Mouse (Mus musculus): ENCODE data around the gene Cyp4v3. TPM values are rescaled to one million over a fixed set of nuclear protein-coding genes. Genes with fewer than 3 reads are reported as not detected.

Cyp4v3 gene
- polyA plus RNA-seq (2014; fragmentation: Nextera tagmentation; extraction: Ambion mirVana) = 0.83 and 1.2 TPM in 2 replicates

- H3K9ac ChIP-seq (ENCODE audit: low read depth, low read length) = peak within 1 kb of the TSS; percentile 61
- H3K27ac ChIP-seq (ENCODE audit: low read depth, low read length) = no peak within 1 kb of the TSS
- WGBS = under 1% methylated on average over 44 of the region's 44 CpGs
- H3K4me1 ChIP-seq (ENCODE audit: control insufficient read depth, insufficient read depth, low read length) = peaks cover 5% of the 10 kb centered on the region; the same call in 1 of the 2 replicates
- H3K9me3 ChIP-seq (ENCODE audit: control insufficient read depth, low read length) = no peaks in the 10 kb centered on the region
- H3K36me3 ChIP-seq (ENCODE audit: control insufficient read depth, insufficient read depth, low read length) = peaks cover 2% of the 10 kb centered on the region; the same call in 1 of the 2 replicates
- peak; percentile 82 for ATAC-seq (ENCODE audit: low FRiP score, low TSS enrichment)
- no peaks in the 10 kb centered on the region for H3K27me3 ChIP-seq (ENCODE audit: control insufficient read depth, insufficient read depth, low read length)
- H3K4me2 ChIP-seq (replicated peaks; ENCODE audit: low read depth, low read length) = peak within 1 kb of the TSS; percentile 98
- H3K4me3 ChIP-seq (ENCODE audit: low read length) = peak within 1 kb of the TSS; percentile 66
Observed at GRCm38 (mm10) chr8:45332685-45333409, at the start of gene Cyp4v3. Gene Cyp4v3 (minus strand): TSS chr8:45333216.

DNA sequence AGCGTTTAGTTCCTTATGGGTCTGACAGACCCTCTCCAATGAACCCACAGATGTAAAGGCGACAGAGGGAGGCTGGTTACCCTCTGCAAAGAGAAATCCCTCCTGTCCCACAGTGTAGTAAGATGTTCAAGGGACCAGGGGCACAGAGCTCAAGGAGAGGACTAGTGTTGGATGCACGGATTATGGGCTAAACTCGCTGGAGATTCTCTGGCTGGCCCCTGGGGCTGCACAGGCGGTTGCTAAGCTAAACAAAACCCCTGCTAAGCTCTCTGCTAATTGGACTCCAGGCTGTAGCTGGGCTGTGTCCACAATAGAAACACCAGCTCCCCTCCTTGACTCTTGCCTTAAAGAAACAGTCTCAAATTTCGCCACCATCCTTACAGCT is 48.9 kb upstream of the Cyp4v3 start, which contains the start of gene Fam149a:
Gene Fam149a, minus strand, starts transcription at position 329 of the 385 bp plus-strand sequence.
- WGBS = 3% methylated on average over 6 of the region's 6 CpGs

GRCm38 (mm10) chr8:45381075-45381962 is 48.3 kb upstream of the Cyp4v3 start:
- Histone ChIP-seq H3K4me3 (ENCODE audit: low read length) (peak overlapping the region; percentile 38), H3K9ac (ENCODE audit: low read depth, low read length) (peak overlapping the region; percentile 28; the same call in 1 of the 2 replicates), H3K27ac (ENCODE audit: low read depth, low read length) (no peak overlapping the region), H3K4me1 (ENCODE audit: control insufficient read depth, insufficient read depth, low read length) (peaks cover 9% of the 10 kb centered on the region), H3K27me3 (ENCODE audit: control insufficient read depth, insufficient read depth, low read length) (0 out of 2 replicates have a peak, but pooled peaks cover 6% of the 10 kb centered on the region), H3K36me3 (ENCODE audit: control insufficient read depth, insufficient read depth, low read length) (no peaks in the 10 kb centered on the region), H3K4me2 (replicated peaks; ENCODE audit: low read depth, low read length) (peak overlapping the region; percentile 83), H3K9me3 (ENCODE audit: control insufficient read depth, low read length) (no peaks in the 10 kb centered on the region)
- ATAC-seq (ENCODE audit: low FRiP score, low TSS enrichment) = peak; percentile 80
- 3% methylated on average over 38 of the region's 38 CpGs for WGBS

More for the DNA sequence above, 48.9 kb upstream of the Cyp4v3 start, which contains the start of gene Fam149a:
- H3K4me3 ChIP-seq (ENCODE audit: low read length) = peak within 1 kb of the TSS; percentile 38
- no peaks in the 10 kb centered on the region for H3K36me3 ChIP-seq (ENCODE audit: control insufficient read depth, insufficient read depth, low read length)
- peak within 1 kb of the TSS; percentile 83 for H3K4me2 ChIP-seq (replicated peaks; ENCODE audit: low read depth, low read length)
- no peak within 1 kb of the TSS for H3K27ac ChIP-seq (ENCODE audit: low read depth, low read length)
- H3K9ac ChIP-seq (ENCODE audit: low read depth, low read length) = peak within 1 kb of the TSS; percentile 28; the same call in 1 of the 2 replicates
- no peaks in the 10 kb centered on the region for H3K9me3 ChIP-seq (ENCODE audit: control insufficient read depth, low read length)
- ATAC-seq (ENCODE audit: low FRiP score, low TSS enrichment) = peak; percentile 70
- H3K27me3 ChIP-seq (ENCODE audit: control insufficient read depth, insufficient read depth, low read length) = 0 out of 2 replicates have a peak, but pooled peaks cover 6% of the 10 kb centered on the region
- peaks cover 9% of the 10 kb centered on the region for H3K4me1 ChIP-seq (ENCODE audit: control insufficient read depth, insufficient read depth, low read length)

- no peaks in the 10 kb centered on the region for H3K9me3 ChIP-seq (ENCODE audit: control insufficient read depth, low read length)
- no peak for ATAC-seq (ENCODE audit: low FRiP score, low TSS enrichment)
- no peak overlapping the region for H3K27ac ChIP-seq (ENCODE audit: low read depth, low read length)
- WGBS = 31% methylated on average over 4 of the region's 4 CpGs
- H3K4me3 ChIP-seq (ENCODE audit: low read length) = peak overlapping the region; percentile 38; the same call in 1 of the 2 replicates
- H3K36me3 ChIP-seq (ENCODE audit: control insufficient read depth, insufficient read depth, low read length) = no peaks in the 10 kb centered on the region
- peaks cover 9% of the 10 kb centered on the region for H3K4me1 ChIP-seq (ENCODE audit: control insufficient read depth, insufficient read depth, low read length)
- H3K27me3 ChIP-seq (ENCODE audit: control insufficient read depth, insufficient read depth, low read length) = 0 out of 2 replicates have a peak, but pooled peaks cover 6% of the 10 kb centered on the region
- H3K4me2 ChIP-seq (replicated peaks; ENCODE audit: low read depth, low read length) = peak overlapping the region; percentile 83
- H3K9ac ChIP-seq (ENCODE audit: low read depth, low read length) = no peak overlapping the region
Observed at GRCm38 (mm10) chr8:45380598-45380997, 47.6 kb upstream of the Cyp4v3 start.

- Histone ChIP-seq H3K36me3 (ENCODE audit: control insufficient read depth, insufficient read depth, low read length) (no peaks in the 10 kb centered on the region), H3K4me3 (ENCODE audit: low read length) (no peak overlapping the region), H3K4me1 (ENCODE audit: control insufficient read depth, insufficient read depth, low read length) (no peaks in the 10 kb centered on the region), H3K9ac (ENCODE audit: low read depth, low read length) (no peak overlapping the region), H3K27me3 (ENCODE audit: control insufficient read depth, insufficient read depth, low read length) (no peaks in the 10 kb centered on the region), H3K27ac (ENCODE audit: low read depth, low read length) (no peak overlapping the region), H3K9me3 (ENCODE audit: control insufficient read depth, low read length) (no peaks in the 10 kb centered on the region), H3K4me2 (replicated peaks; ENCODE audit: low read depth, low read length) (no peak overlapping the region)
- ATAC-seq (ENCODE audit: low FRiP score, low TSS enrichment) = no peak
- WGBS = 78% methylated on average over 3 of the region's 3 CpGs
Observed at GRCm38 (mm10) chr8:45374071-45374470, 41.1 kb upstream of the Cyp4v3 start.

DNA sequence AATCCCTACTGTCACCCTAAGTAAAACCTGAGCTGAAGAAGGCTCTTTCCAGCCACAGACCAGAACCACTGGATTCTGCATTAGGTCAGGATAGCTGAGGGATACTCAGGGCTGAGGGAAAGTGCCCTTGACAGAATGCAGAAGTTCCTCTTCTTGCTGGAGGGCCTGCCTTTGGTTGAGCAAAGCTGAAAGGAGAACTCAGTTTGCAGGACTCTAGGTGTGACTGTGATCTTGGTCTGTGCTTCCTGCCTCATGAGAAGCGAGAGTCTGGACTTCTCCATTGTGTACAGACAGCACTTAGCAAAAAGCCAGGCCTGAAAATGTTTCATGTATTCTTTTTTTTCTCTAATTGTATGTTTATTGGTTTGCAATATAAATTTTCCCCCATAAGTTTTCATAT is 34.1 kb upstream of the Cyp4v3 start:
- no peaks in the 10 kb centered on the region for H3K27me3 ChIP-seq (ENCODE audit: control insufficient read depth, insufficient read depth, low read length)
- H3K9ac ChIP-seq (ENCODE audit: low read depth, low read length) = no peak overlapping the region
- 96% methylated on average over 1 of the region's 1 CpGs for WGBS
- H3K9me3 ChIP-seq (ENCODE audit: control insufficient read depth, low read length) = no peaks in the 10 kb centered on the region
- H3K4me3 ChIP-seq (ENCODE audit: low read length) = no peak overlapping the region
- H3K4me2 ChIP-seq (replicated peaks; ENCODE audit: low read depth, low read length) = no peak overlapping the region
- H3K4me1 ChIP-seq (ENCODE audit: control insufficient read depth, insufficient read depth, low read length) = no peaks in the 10 kb centered on the region
- H3K36me3 ChIP-seq (ENCODE audit: control insufficient read depth, insufficient read depth, low read length) = no peaks in the 10 kb centered on the region
- H3K27ac ChIP-seq (ENCODE audit: low read depth, low read length) = no peak overlapping the region
- no peak for ATAC-seq (ENCODE audit: low FRiP score, low TSS enrichment)

DNA sequence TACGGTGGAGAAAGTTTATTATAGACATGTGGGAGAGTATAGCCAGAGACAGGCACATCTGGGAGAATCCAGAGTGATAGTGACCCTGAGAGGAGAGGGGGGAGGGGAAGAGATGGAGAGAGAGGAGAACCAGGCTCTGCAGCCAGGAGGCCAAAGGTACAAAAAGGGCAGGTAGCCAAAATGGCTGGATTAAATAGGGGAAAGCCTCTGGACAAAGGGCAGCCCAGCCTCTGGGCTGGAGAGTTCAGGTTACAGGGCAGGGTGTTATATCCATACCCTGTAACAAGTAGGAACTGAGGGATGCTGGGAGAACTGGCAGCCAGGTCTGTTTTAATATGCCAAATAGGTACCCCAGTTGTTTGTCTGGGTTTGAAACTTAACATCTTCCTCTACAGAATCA is 30.2 kb upstream of the Cyp4v3 start:
- H3K27ac ChIP-seq (ENCODE audit: low read depth, low read length) = no peak overlapping the region
- H3K4me3 ChIP-seq (ENCODE audit: low read length) = no peak overlapping the region
- H3K36me3 ChIP-seq (ENCODE audit: control insufficient read depth, insufficient read depth, low read length) = no peaks in the 10 kb centered on the region
- 70% methylated on average over 1 of the region's 1 CpGs for WGBS
- no peak for ATAC-seq (ENCODE audit: low FRiP score, low TSS enrichment)
- H3K4me2 ChIP-seq (replicated peaks; ENCODE audit: low read depth, low read length) = no peak overlapping the region
- H3K9ac ChIP-seq (ENCODE audit: low read depth, low read length) = no peak overlapping the region
- H3K27me3 ChIP-seq (ENCODE audit: control insufficient read depth, insufficient read depth, low read length) = no peaks in the 10 kb centered on the region
- H3K4me1 ChIP-seq (ENCODE audit: control insufficient read depth, insufficient read depth, low read length) = 0 out of 2 replicates have a peak, but pooled peaks cover 2% of the 10 kb centered on the region
- H3K9me3 ChIP-seq (ENCODE audit: control insufficient read depth, low read length) = no peaks in the 10 kb centered on the region

GRCm38 (mm10) chr8:45362323-45362722 is 29.3 kb upstream of the Cyp4v3 start:
- Histone ChIP-seq H3K27me3 (ENCODE audit: control insufficient read depth, insufficient read depth, low read length) (no peaks in the 10 kb centered on the region), H3K9ac (ENCODE audit: low read depth, low read length) (no peak overlapping the region), H3K4me1 (ENCODE audit: control insufficient read depth, insufficient read depth, low read length) (0 out of 2 replicates have a peak, but pooled peaks cover 2% of the 10 kb centered on the region), H3K9me3 (ENCODE audit: control insufficient read depth, low read length) (no peaks in the 10 kb centered on the region), H3K36me3 (ENCODE audit: control insufficient read depth, insufficient read depth, low read length) (no peaks in the 10 kb centered on the region), H3K4me2 (replicated peaks; ENCODE audit: low read depth, low read length) (no peak overlapping the region), H3K27ac (ENCODE audit: low read depth, low read length) (no peak overlapping the region), H3K4me3 (ENCODE audit: low read length) (no peak overlapping the region)
- 75% methylated on average over 6 of the region's 6 CpGs for WGBS
- ATAC-seq (ENCODE audit: low FRiP score, low TSS enrichment) = no peak

Data from kidney, embryonic 14.5 days (tissue).